ENCODE assay signal across 20 mouse cellular contexts in genomic region chr4:95519975-95520642, GRCm38 (mm10). TPM values are rescaled to one million over a fixed set of nuclear protein-coding genes. Genes with fewer than 3 reads are reported as not detected.
DNase-seq lines count a peak whose midpoint lies in the region; ATAC-seq and TF ChIP-seq lines count a peak whose summit lies in the region.
"Had no signal": no experiment of that assay in that cellular context is flagged by ENCODE, and none has a peak within 500 bp of the region (broad histone marks: within the 10 kb centered on the region; RNA-seq: fewer than 3 reads in every experiment).

No protein-coding gene starts in this region.

- no peak overlapping the region for H3K27ac ChIP-seq in hindbrain, embryonic 11.5 days (ENCODE audit: low read depth, low read length)
- H3K27ac ChIP-seq in hindbrain, postnatal 0 days: no peak overlapping the region
- no peak overlapping the region for H3K27ac ChIP-seq in midbrain, embryonic 15.5 days
- no peak overlapping the region for H3K27ac ChIP-seq in neural tube, embryonic 15.5 days (replicated peaks)
- H3K27ac ChIP-seq: heart, embryonic 15.5 days; left cerebral cortex, adult 2 months; liver, embryonic 13.5 days had no signal

- no peaks in the 10 kb centered on the region for H3K9me3 ChIP-seq in hindbrain, embryonic 11.5 days (ENCODE audit: control insufficient read depth, low read length)
- no peaks in the 10 kb centered on the region for H3K9me3 ChIP-seq in hindbrain, postnatal 0 days (ENCODE audit: low read length)
- no peaks in the 10 kb centered on the region for H3K9me3 ChIP-seq in midbrain, embryonic 15.5 days
- no peaks in the 10 kb centered on the region for H3K9me3 ChIP-seq in neural tube, embryonic 15.5 days (replicated peaks)
- H3K9me3 ChIP-seq: heart, embryonic 15.5 days; liver, embryonic 13.5 days had no signal

- 69% methylated on average over 4 of the region's 4 CpGs for WGBS in hindbrain, embryonic 11.5 days
- 57% methylated on average over 4 of the region's 4 CpGs for WGBS in hindbrain, postnatal 0 days
- WGBS in midbrain, embryonic 15.5 days: 56% methylated on average over 4 of the region's 4 CpGs
- 43% methylated on average over 4 of the region's 4 CpGs for WGBS in neural tube, embryonic 15.5 days

- no peak for TF ChIP-seq CTCF in hindbrain, postnatal 0 days (IDR thresholded peaks at IDR 0.05; ENCODE audit: low read depth)

- H3K4me2 ChIP-seq in hindbrain, embryonic 11.5 days (replicated peaks; ENCODE audit: low read depth, low read length): no peak overlapping the region
- H3K4me2 ChIP-seq in hindbrain, postnatal 0 days (ENCODE audit: low read depth, low read length): no peak overlapping the region
- no peak overlapping the region for H3K4me2 ChIP-seq in midbrain, embryonic 15.5 days
- no peak overlapping the region for H3K4me2 ChIP-seq in neural tube, embryonic 15.5 days
- H3K4me2 ChIP-seq: heart, embryonic 15.5 days; liver, embryonic 13.5 days had no signal

- no peak for DNase-seq in hindbrain, embryonic 11.5 days (ENCODE audit: low spot score)
- DNase-seq in hindbrain, postnatal 0 days (ENCODE audit: low spot score): no peak
- DNase-seq in retina, embryonic 14.5 days (ENCODE audit: low spot score): peak; percentile 50
- DNase-seq in retina, postnatal 1 day: no peak
- no peak for DNase-seq in thymus, adult 18-20 months
- DNase-seq in frontal cortex, postnatal 36 days (ENCODE audit: low spot score in 2 of 2): no peak
- DNase-seq: cerebellum, adult 18-20 months; cerebellum, postnatal 14 days; heart, postnatal 36 days; kidney, adult 2 months; kidney, postnatal 10 days; liver, embryonic 13.5 days; lung, adult 2 months; lung, postnatal 14 days; thymus, postnatal 25 days had no signal

- H3K4me3 ChIP-seq in hindbrain, embryonic 11.5 days (ENCODE audit: low read depth, low read length): no peak overlapping the region
- no peak overlapping the region for H3K4me3 ChIP-seq in hindbrain, postnatal 0 days (ENCODE audit: low read length)
- no peak overlapping the region for H3K4me3 ChIP-seq in midbrain, embryonic 15.5 days
- H3K4me3 ChIP-seq in neural tube, embryonic 15.5 days (replicated peaks): no peak overlapping the region
- H3K4me3 ChIP-seq: heart, embryonic 15.5 days; left cerebral cortex, adult 2 months; liver, embryonic 13.5 days had no signal

- H3K36me3 ChIP-seq in hindbrain, embryonic 11.5 days (ENCODE audit: control insufficient read depth, insufficient read depth, low read length): no peaks in the 10 kb centered on the region
- no peaks in the 10 kb centered on the region for H3K36me3 ChIP-seq in hindbrain, postnatal 0 days (ENCODE audit: insufficient read depth, low read length)
- H3K36me3 ChIP-seq in midbrain, embryonic 15.5 days (replicated peaks): no peaks in the 10 kb centered on the region
- H3K36me3 ChIP-seq in neural tube, embryonic 15.5 days: no peaks in the 10 kb centered on the region
- H3K36me3 ChIP-seq: heart, embryonic 15.5 days; liver, embryonic 13.5 days had no signal

- H3K4me1 ChIP-seq in hindbrain, embryonic 11.5 days (replicated peaks; ENCODE audit: control insufficient read depth, insufficient read depth, low read length): no peaks in the 10 kb centered on the region
- no peaks in the 10 kb centered on the region for H3K4me1 ChIP-seq in hindbrain, postnatal 0 days (ENCODE audit: insufficient read depth, low read length)
- 0 out of 2 replicates have a peak, but pooled peaks cover 3% of the 10 kb centered on the region for H3K4me1 ChIP-seq in midbrain, embryonic 15.5 days
- H3K4me1 ChIP-seq in neural tube, embryonic 15.5 days: no peaks in the 10 kb centered on the region
- H3K4me1 ChIP-seq: heart, embryonic 15.5 days; liver, embryonic 13.5 days had no signal

- H3K9ac ChIP-seq in hindbrain, embryonic 11.5 days (ENCODE audit: low read depth, low read length): no peak overlapping the region
- no peak overlapping the region for H3K9ac ChIP-seq in hindbrain, postnatal 0 days (replicated peaks; ENCODE audit: low read length)
- H3K9ac ChIP-seq in midbrain, embryonic 15.5 days: no peak overlapping the region
- no peak overlapping the region for H3K9ac ChIP-seq in neural tube, embryonic 15.5 days (replicated peaks)
- H3K9ac ChIP-seq: heart, embryonic 15.5 days; liver, embryonic 13.5 days had no signal

- ATAC-seq in hindbrain, embryonic 11.5 days (ENCODE audit: low FRiP score): peak; percentile 75
- ATAC-seq in hindbrain, postnatal 0 days: no peak
- ATAC-seq in midbrain, embryonic 15.5 days (replicated peaks): peak; percentile 77
- ATAC-seq in neural tube, embryonic 15.5 days (ENCODE audit: low FRiP score): peak; percentile 82
- ATAC-seq: Patski had no signal

- no peaks in the 10 kb centered on the region for H3K27me3 ChIP-seq in hindbrain, embryonic 11.5 days (ENCODE audit: control insufficient read depth, insufficient read depth, low read length)
- no peaks in the 10 kb centered on the region for H3K27me3 ChIP-seq in hindbrain, postnatal 0 days (ENCODE audit: insufficient read depth, low read length)
- no peaks in the 10 kb centered on the region for H3K27me3 ChIP-seq in midbrain, embryonic 15.5 days (replicated peaks)
- H3K27me3 ChIP-seq in neural tube, embryonic 15.5 days (replicated peaks): no peaks in the 10 kb centered on the region
- H3K27me3 ChIP-seq: heart, embryonic 15.5 days; liver, embryonic 13.5 days; Patski had no signal

RNA-seq across cellular contexts. Expression of gene Fggy, which starts 37.2 kb away (rescaled TPM):
- 9.9 and 11.1 TPM in 2 replicates for polyA plus RNA-seq in hindbrain, embryonic 11.5 days (2014; fragmentation: Nextera tagmentation; extraction: Ambion mirVana)
- 4.1 and 7.0 TPM in 2 replicates for total RNA-seq in hindbrain, postnatal 0 days (2014; rRNA removed)
- 7.1 and 7.6 TPM in 2 replicates for polyA plus RNA-seq in hindbrain, postnatal 0 days (2015; fragmentation: Nextera tagmentation; extraction: Ambion mirVana)
- polyA plus RNA-seq in midbrain, embryonic 15.5 days (2015; fragmentation: Nextera tagmentation; extraction: Ambion mirVana): 7.4 and 7.8 TPM in 2 replicates
- 7.0 and 8.5 TPM in 2 replicates for polyA plus RNA-seq in neural tube, embryonic 15.5 days (2015; fragmentation: Nextera tagmentation; extraction: Ambion mirVana)
